Mouse (Mus musculus): ENCODE data around the gene Coro2a.

The Coro2a gene

GRCm38 (mm10) chr4:46560069-46560705 lies 41.8 kb downstream of the Coro2a start:
- DNase-seq (ENCODE audit: low spot score in 2 of 2), result no peak

- no peak for DNase-seq (ENCODE audit: low spot score in 2 of 2)
These were observed 43.0 kb downstream of the Coro2a start for GRCm38 (mm10) chr4:46558672-46559667.

GRCm38 (mm10) chr4:46556933-46557332 lies 45.1 kb downstream of the Coro2a start:
- DNase-seq (ENCODE audit: low spot score in 2 of 2), result no peak

GRCm38 (mm10) chr4:46555762-46556161 lies 46.2 kb downstream of the Coro2a start:
- DNase-seq (ENCODE audit: low spot score in 2 of 2), result no peak

- DNase-seq (ENCODE audit: low spot score in 2 of 2), result no peak
These were observed 47.5 kb downstream of the Coro2a start for GRCm38 (mm10) chr4:46554295-46555069.

GRCm38 (mm10) chr4:46553864-46554263 lies 48.1 kb downstream of the Coro2a start:
- no peak for DNase-seq (ENCODE audit: low spot score in 2 of 2)

- no peak for DNase-seq (ENCODE audit: low spot score in 2 of 2)
These were observed 51.6 kb downstream of the Coro2a start for GRCm38 (mm10) chr4:46550406-46550805.

GRCm38 (mm10) chr4:46549979-46550378 lies 52.0 kb downstream of the Coro2a start:
- DNase-seq (ENCODE audit: low spot score in 2 of 2), result no peak

GRCm38 (mm10) chr4:46546709-46547108 lies 55.3 kb downstream of the Coro2a start:
- DNase-seq (ENCODE audit: low spot score in 2 of 2), result no peak

GRCm38 (mm10) chr4:46545498-46545897 lies 56.5 kb downstream of the Coro2a start:
- DNase-seq (ENCODE audit: low spot score in 2 of 2), result no peak

- DNase-seq (ENCODE audit: low spot score in 2 of 2), result no peak
These were observed 57.7 kb downstream of the Coro2a start for GRCm38 (mm10) chr4:46544313-46544712.

GRCm38 (mm10) chr4:46543366-46544050 lies 58.5 kb downstream of the Coro2a start:
- DNase-seq (ENCODE audit: low spot score in 2 of 2), result no peak

- no peak for DNase-seq (ENCODE audit: low spot score in 2 of 2)
These were observed 60.3 kb downstream of the Coro2a start for GRCm38 (mm10) chr4:46541707-46542106.

- no peak for DNase-seq (ENCODE audit: low spot score in 2 of 2)
These were observed 62.8 kb downstream of the Coro2a start for GRCm38 (mm10) chr4:46539167-46539566.

- DNase-seq (ENCODE audit: low spot score in 2 of 2), result no peak
These were observed 66.1 kb downstream of the Coro2a start, which contains the start of gene Trim14 for GRCm38 (mm10) chr4:46535840-46536361. Gene Trim14, minus strand, starts transcription at chr4:46536141.

GRCm38 (mm10) chr4:46535094-46535830 lies 66.7 kb downstream of the Coro2a start:
- DNase-seq (ENCODE audit: low spot score in 2 of 2), result no peak

GRCm38 (mm10) chr4:46533934-46534720 lies 67.9 kb downstream of the Coro2a start:
- DNase-seq (ENCODE audit: low spot score in 2 of 2), result no peak

GRCm38 (mm10) chr4:46532926-46533325 lies 69.1 kb downstream of the Coro2a start:
- DNase-seq (ENCODE audit: low spot score in 2 of 2), result no peak

- no peak for DNase-seq (ENCODE audit: low spot score in 2 of 2)
These were observed 69.5 kb downstream of the Coro2a start for GRCm38 (mm10) chr4:46532511-46532910.

- no peak for DNase-seq (ENCODE audit: low spot score in 2 of 2)
These were observed 72.3 kb downstream of the Coro2a start for GRCm38 (mm10) chr4:46529722-46530121.

Measured in right cerebral cortex, postnatal 36 days (tissue).